Mouse (Mus musculus): ENCODE measurements around the gene Arid4a. TPM values are rescaled to one million over a fixed set of nuclear protein-coding genes. Genes with fewer than 3 reads are reported as not detected.
A peak's percentile ranks its signal among the peaks of the same experiment; 100 is the strongest.
"Not testable (repeated sequence)": the region's sequence is repeated elsewhere in the genome, so short reads cannot be mapped to it uniquely, and the experiment has no call there.

Gene Arid4a
- total RNA-seq, 1 experiment from 2014 or later = 106 TPM

- ATAC-seq (replicated peaks in 1 of 2; ENCODE audit: insufficient read depth in 1 of 2, low FRiP score in 2 of 2, low TSS enrichment in 1 of 2, low read depth in 1 of 2, poor library complexity in 2 of 2, severe bottlenecking in 2 of 2) = no peak
Measured at GRCm38 (mm10) chr12:71006141-71006540, 9.6 kb upstream of the Arid4a start.

- ATAC-seq (replicated peaks in 1 of 2; ENCODE audit: insufficient read depth in 1 of 2, low FRiP score in 2 of 2, low TSS enrichment in 1 of 2, low read depth in 1 of 2, poor library complexity in 2 of 2, severe bottlenecking in 2 of 2) = no peak
Measured at GRCm38 (mm10) chr12:71006901-71007300, 8.9 kb upstream of the Arid4a start.

- no peak for ATAC-seq (replicated peaks in 1 of 2; ENCODE audit: insufficient read depth in 1 of 2, low FRiP score in 2 of 2, low TSS enrichment in 1 of 2, low read depth in 1 of 2, poor library complexity in 2 of 2, severe bottlenecking in 2 of 2)
Measured at GRCm38 (mm10) chr12:71009769-71010168, 6.0 kb upstream of the Arid4a start.

- peak; percentile 12 to 41; a peak in 3 of 4 replicates for ATAC-seq (replicated peaks in 1 of 2; ENCODE audit: insufficient read depth in 1 of 2, low FRiP score in 2 of 2, low TSS enrichment in 1 of 2, low read depth in 1 of 2, poor library complexity in 2 of 2, severe bottlenecking in 2 of 2)
Measured at GRCm38 (mm10) chr12:71014845-71015362, 886 bp upstream of the Arid4a start.

- ATAC-seq (replicated peaks in 1 of 2; ENCODE audit: insufficient read depth in 1 of 2, low FRiP score in 2 of 2, low TSS enrichment in 1 of 2, low read depth in 1 of 2, poor library complexity in 2 of 2, severe bottlenecking in 2 of 2) = no peak
Measured at GRCm38 (mm10) chr12:71016211-71016502, 367 bp downstream of the Arid4a start.

GRCm38 (mm10) chr12:71016503-71017241 is 882 bp downstream of the Arid4a start:
- no peak for ATAC-seq (replicated peaks in 1 of 2; ENCODE audit: insufficient read depth in 1 of 2, low FRiP score in 2 of 2, low TSS enrichment in 1 of 2, low read depth in 1 of 2, poor library complexity in 2 of 2, severe bottlenecking in 2 of 2)

- no peak for ATAC-seq (replicated peaks in 1 of 2; ENCODE audit: insufficient read depth in 1 of 2, low FRiP score in 2 of 2, low TSS enrichment in 1 of 2, low read depth in 1 of 2, poor library complexity in 2 of 2, severe bottlenecking in 2 of 2)
Measured at GRCm38 (mm10) chr12:71017242-71017571, 1.4 kb downstream of the Arid4a start.

- no peak for ATAC-seq (replicated peaks in 1 of 2; ENCODE audit: insufficient read depth in 1 of 2, low FRiP score in 2 of 2, low TSS enrichment in 1 of 2, low read depth in 1 of 2, poor library complexity in 2 of 2, severe bottlenecking in 2 of 2)
Measured at GRCm38 (mm10) chr12:71017827-71018226, 2.0 kb downstream of the Arid4a start.

GRCm38 (mm10) chr12:71019211-71019610 is 3.4 kb downstream of the Arid4a start:
- no peak for ATAC-seq (replicated peaks in 1 of 2; ENCODE audit: insufficient read depth in 1 of 2, low FRiP score in 2 of 2, low TSS enrichment in 1 of 2, low read depth in 1 of 2, poor library complexity in 2 of 2, severe bottlenecking in 2 of 2)

GRCm38 (mm10) chr12:71024411-71024810 is 8.6 kb downstream of the Arid4a start:
- ATAC-seq (replicated peaks in 1 of 2; ENCODE audit: insufficient read depth in 1 of 2, low FRiP score in 2 of 2, low TSS enrichment in 1 of 2, low read depth in 1 of 2, poor library complexity in 2 of 2, severe bottlenecking in 2 of 2) = no peak

- ATAC-seq (replicated peaks in 1 of 2; ENCODE audit: insufficient read depth in 1 of 2, low FRiP score in 2 of 2, low TSS enrichment in 1 of 2, low read depth in 1 of 2, poor library complexity in 2 of 2, severe bottlenecking in 2 of 2) = not testable (repeated sequence)
Measured at GRCm38 (mm10) chr12:71028265-71028664, 12.5 kb downstream of the Arid4a start.

GRCm38 (mm10) chr12:71030260-71030659 is 14.5 kb downstream of the Arid4a start:
- ATAC-seq (replicated peaks in 1 of 2; ENCODE audit: insufficient read depth in 1 of 2, low FRiP score in 2 of 2, low TSS enrichment in 1 of 2, low read depth in 1 of 2, poor library complexity in 2 of 2, severe bottlenecking in 2 of 2) = no peak

GRCm38 (mm10) chr12:71030722-71031121 is 14.9 kb downstream of the Arid4a start:
- ATAC-seq (replicated peaks in 1 of 2; ENCODE audit: insufficient read depth in 1 of 2, low FRiP score in 2 of 2, low TSS enrichment in 1 of 2, low read depth in 1 of 2, poor library complexity in 2 of 2, severe bottlenecking in 2 of 2) = no peak

- ATAC-seq (replicated peaks in 1 of 2; ENCODE audit: insufficient read depth in 1 of 2, low FRiP score in 2 of 2, low TSS enrichment in 1 of 2, low read depth in 1 of 2, poor library complexity in 2 of 2, severe bottlenecking in 2 of 2) = no peak
Measured at GRCm38 (mm10) chr12:71035826-71036225, 20.0 kb downstream of the Arid4a start.

- ATAC-seq (replicated peaks in 1 of 2; ENCODE audit: insufficient read depth in 1 of 2, low FRiP score in 2 of 2, low TSS enrichment in 1 of 2, low read depth in 1 of 2, poor library complexity in 2 of 2, severe bottlenecking in 2 of 2) = no peak
Measured at GRCm38 (mm10) chr12:71036729-71037404, 21.1 kb downstream of the Arid4a start.

- ATAC-seq (replicated peaks in 1 of 2; ENCODE audit: insufficient read depth in 1 of 2, low FRiP score in 2 of 2, low TSS enrichment in 1 of 2, low read depth in 1 of 2, poor library complexity in 2 of 2, severe bottlenecking in 2 of 2) = peak; percentile 79 to 87
Measured at GRCm38 (mm10) chr12:71040462-71040861, 24.7 kb downstream of the Arid4a start.

GRCm38 (mm10) chr12:71042451-71042850 is 26.7 kb downstream of the Arid4a start:
- ATAC-seq (replicated peaks in 1 of 2; ENCODE audit: insufficient read depth in 1 of 2, low FRiP score in 2 of 2, low TSS enrichment in 1 of 2, low read depth in 1 of 2, poor library complexity in 2 of 2, severe bottlenecking in 2 of 2) = no peak

GRCm38 (mm10) chr12:71043571-71043970 is 27.8 kb downstream of the Arid4a start:
- no peak for ATAC-seq (replicated peaks in 1 of 2; ENCODE audit: insufficient read depth in 1 of 2, low FRiP score in 2 of 2, low TSS enrichment in 1 of 2, low read depth in 1 of 2, poor library complexity in 2 of 2, severe bottlenecking in 2 of 2)

GRCm38 (mm10) chr12:71044488-71044887 is 28.7 kb downstream of the Arid4a start:
- ATAC-seq (replicated peaks in 1 of 2; ENCODE audit: insufficient read depth in 1 of 2, low FRiP score in 2 of 2, low TSS enrichment in 1 of 2, low read depth in 1 of 2, poor library complexity in 2 of 2, severe bottlenecking in 2 of 2) = no peak
